ENCODE assay signal across 16 mouse cellular contexts in the genomic region with DNA sequence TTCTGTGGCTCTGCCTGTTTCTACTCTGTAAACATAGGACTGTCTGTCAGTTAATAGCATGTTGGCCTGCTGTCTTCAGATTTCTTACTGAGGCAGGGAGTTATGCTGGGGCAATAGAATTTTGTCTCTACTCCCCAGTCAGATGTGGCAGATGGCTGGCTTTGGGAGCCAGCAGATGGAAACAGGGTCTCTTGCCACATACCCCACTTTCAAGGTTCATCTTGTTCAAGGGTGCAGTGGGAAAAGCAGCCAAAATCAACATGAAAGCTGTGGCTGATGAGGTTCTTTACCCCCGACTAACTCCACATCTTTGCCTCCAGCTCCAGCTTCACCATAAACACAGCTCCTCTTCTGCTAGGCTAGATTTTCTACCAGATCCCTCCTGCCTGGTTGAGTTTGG.
"Had no signal": no experiment of that assay in that cellular context is flagged by ENCODE, and none has a peak within 500 bp of the region (broad histone marks: within the 10 kb centered on the region; RNA-seq: fewer than 3 reads in every experiment).

No protein-coding gene starts in this region.

- H3K36me3 ChIP-seq: limb, embryonic 12.5 days; limb, embryonic 15.5 days; midbrain, embryonic 12.5 days; midbrain, embryonic 15.5 days had no signal

- H3K27me3 ChIP-seq: limb, embryonic 12.5 days; limb, embryonic 15.5 days; midbrain, embryonic 12.5 days; midbrain, embryonic 15.5 days had no signal

- H3K9me3 ChIP-seq: limb, embryonic 12.5 days; limb, embryonic 15.5 days; midbrain, embryonic 12.5 days; midbrain, embryonic 15.5 days had no signal

- ATAC-seq: liver, postnatal 0 days; lung, postnatal 0 days; midbrain, embryonic 15.5 days had no signal

- H3K9ac ChIP-seq: limb, embryonic 12.5 days; limb, embryonic 15.5 days; liver, embryonic 14.5 days; liver, postnatal 0 days; lung, embryonic 14.5 days; midbrain, embryonic 12.5 days; midbrain, embryonic 15.5 days had no signal

- DNase-seq: kidney, adult 9 months; kidney, postnatal 14 days; layer of hippocampus, adult 9-11 months; liver, postnatal 0 days; lung, embryonic 14.5 days; thymus, adult 18-20 months; thymus, postnatal 36 days had no signal

- H3K4me3 ChIP-seq: layer of hippocampus, adult 2 months; limb, embryonic 12.5 days; limb, embryonic 15.5 days; midbrain, embryonic 12.5 days; midbrain, embryonic 15.5 days had no signal

- H3K27ac ChIP-seq: layer of hippocampus, adult 2 months; limb, embryonic 12.5 days; limb, embryonic 15.5 days; liver, embryonic 14.5 days; macrophage; midbrain, embryonic 12.5 days; midbrain, embryonic 15.5 days had no signal

- H3K4me2 ChIP-seq: limb, embryonic 12.5 days; limb, embryonic 15.5 days; liver, embryonic 11.5 days; lung, embryonic 14.5 days; midbrain, embryonic 12.5 days; midbrain, embryonic 15.5 days had no signal

- H3K4me1 ChIP-seq: limb, embryonic 15.5 days; midbrain, embryonic 12.5 days had no signal
